Comparison of ENCODE assay signal across 13 mouse cellular contexts in genomic region chr6:124329622-124330021, GRCm38 (mm10). TPM values are rescaled to one million over a fixed set of nuclear protein-coding genes. Genes with fewer than 3 reads are reported as not detected.
DNase-seq lines count a peak whose midpoint lies in the region; ATAC-seq and TF ChIP-seq lines count a peak whose summit lies in the region.
"Had no signal": no experiment of that assay in that cellular context is flagged by ENCODE, and none has a peak within 500 bp of the region (broad histone marks: within the 10 kb centered on the region; RNA-seq: fewer than 3 reads in every experiment).

No protein-coding gene starts in this region.

- 79% methylated on average over 7 of the region's 7 CpGs for WGBS in heart, adult 2 months
- 84% methylated on average over 7 of the region's 7 CpGs for WGBS in heart, embryonic 12.5 days
- 93% methylated on average over 7 of the region's 7 CpGs for WGBS in spleen, adult 2 months

- no peaks in the 10 kb centered on the region for H3K9me3 ChIP-seq in heart, embryonic 12.5 days (replicated peaks)
- H3K9me3 ChIP-seq: liver, embryonic 13.5 days had no signal

- no peaks in the 10 kb centered on the region for H3K27me3 ChIP-seq in heart, adult 2 months (ENCODE audit: control insufficient read depth, insufficient read depth, low read length)
- H3K27me3 ChIP-seq in heart, embryonic 12.5 days (replicated peaks), result no peaks in the 10 kb centered on the region
- no peaks in the 10 kb centered on the region for H3K27me3 ChIP-seq in spleen, adult 2 months (ENCODE audit: control insufficient read depth, insufficient read depth, low read length)
- H3K27me3 ChIP-seq: liver, embryonic 13.5 days had no signal

- no peaks in the 10 kb centered on the region for H3K36me3 ChIP-seq in heart, adult 2 months (ENCODE audit: control insufficient read depth, insufficient read depth, low read length)
- no peaks in the 10 kb centered on the region for H3K36me3 ChIP-seq in heart, embryonic 12.5 days
- no peaks in the 10 kb centered on the region for H3K36me3 ChIP-seq in spleen, adult 2 months (ENCODE audit: control insufficient read depth, insufficient read depth, low read length)
- H3K36me3 ChIP-seq: liver, embryonic 13.5 days had no signal

- H3K79me2 ChIP-seq in heart, adult 2 months (replicated peaks; ENCODE audit: control insufficient read depth, insufficient read depth, low read length), result no peaks in the 10 kb centered on the region

- no peak overlapping the region for H3K27ac ChIP-seq in heart, adult 2 months
- no peak overlapping the region for H3K27ac ChIP-seq in heart, embryonic 12.5 days (ENCODE audit: poor library complexity, severe bottlenecking)
- H3K27ac ChIP-seq in spleen, adult 2 months (ENCODE audit: insufficient read depth, low read length), result no peak overlapping the region
- H3K27ac ChIP-seq: liver, embryonic 13.5 days had no signal

- intact Hi-C loops in heart, adult 2 months (cut with DNase I), result loop anchor here (5.0 kb wide), 1 partner anchor 48 kb away; no protein-coding TSS in a partner anchor

- H3K4me2 ChIP-seq in heart, embryonic 12.5 days, result no peak overlapping the region
- H3K4me2 ChIP-seq: liver, embryonic 13.5 days had no signal

- no peaks in the 10 kb centered on the region for H3K4me1 ChIP-seq in heart, adult 2 months (ENCODE audit: control insufficient read depth, insufficient read depth, low read length)
- H3K4me1 ChIP-seq in heart, embryonic 12.5 days (replicated peaks), result no peaks in the 10 kb centered on the region
- no peaks in the 10 kb centered on the region for H3K4me1 ChIP-seq in spleen, adult 2 months (ENCODE audit: control insufficient read depth, insufficient read depth, insufficient read length)
- H3K4me1 ChIP-seq: liver, embryonic 13.5 days had no signal

- no peak for DNase-seq in heart, adult 2 months
- DNase-seq in spleen, adult 2 months (ENCODE audit: low read depth in 1 of 2, low spot score in 2 of 2), result no peak
- no peak for DNase-seq in spleen, postnatal 4 days (ENCODE audit: low spot score in 2 of 2)
- peak; percentile 5 for DNase-seq in c-Kit-positive CD71-positive TER-119-negative erythroid progenitor cells, embryonic 14.5 days (ENCODE audit: low read depth)
- DNase-seq in thymus, postnatal 4 days, result peak; percentile 19
- no peak for DNase-seq in urinary bladder, postnatal 4 days (ENCODE audit: low spot score in 2 of 2)
- DNase-seq in right cerebral cortex, postnatal 4 days, result no peak
- DNase-seq: cerebellum, adult 8-10 months; heart, adult 18-20 months; kidney, postnatal 25 days; liver, embryonic 13.5 days had no signal

- TF ChIP-seq CTCF in heart, adult 2 months (IDR thresholded peaks at IDR 0.05), result peak; percentile 53
- peak; percentile 11; the same call in 1 of the 2 replicates for TF ChIP-seq CTCF in spleen, adult 2 months (IDR thresholded peaks at IDR 0.05; ENCODE audit: extremely low read depth, insufficient read depth, insufficient read length, insufficient replicate concordance)

- TF ChIP-seq EP300 in heart, adult 2 months (IDR thresholded peaks at IDR 0.05; ENCODE audit: insufficient read depth, low read depth, low read length), result no peak

- ATAC-seq in heart, embryonic 12.5 days (ENCODE audit: insufficient number of reproducible peaks, low FRiP score), result no peak

- H3K9ac ChIP-seq in heart, adult 2 months (ENCODE audit: low read depth, low read length), result no peak overlapping the region
- H3K9ac ChIP-seq in heart, embryonic 12.5 days, result no peak overlapping the region
- H3K9ac ChIP-seq: liver, embryonic 13.5 days had no signal

- H3K4me3 ChIP-seq in heart, adult 2 months, result no peak overlapping the region
- no peak overlapping the region for H3K4me3 ChIP-seq in heart, embryonic 12.5 days
- no peak overlapping the region for H3K4me3 ChIP-seq in spleen, adult 2 months (ENCODE audit: extremely low read depth, insufficient read depth, insufficient read length)
- H3K4me3 ChIP-seq: liver, embryonic 13.5 days; myocyte had no signal

- no peak for TF ChIP-seq POLR2A in heart, adult 2 months (IDR thresholded peaks at IDR 0.05; ENCODE audit: insufficient read depth, low read depth, low read length)
- TF ChIP-seq POLR2A in spleen, adult 2 months (IDR thresholded peaks at IDR 0.05; ENCODE audit: low read depth, low read length), result no peak

RNA-seq across cellular contexts. Expression of gene Cd163, which starts 25.2 kb away (rescaled TPM):
- total RNA-seq in heart, adult 2 months (2021), result 10 to 100 TPM; 15.7 to 16.3 TPM
- polyA plus RNA-seq in heart, adult 2 months (2012; rRNA removed), result 2.7 and 4.3 TPM in 2 replicates
- not detected in 2 replicates for polyA plus RNA-seq in heart, embryonic 12.5 days (2016; fragmentation: Nextera tagmentation; extraction: Ambion mirVana)
- 1.7 and 2.3 TPM in 2 replicates for polyA plus RNA-seq in spleen, adult 2 months (2012; rRNA removed)

Comparison
In these comparisons a context has a peak if more than half of its experiments do, and no peak if none do; other contexts are left out.
1. DNase-seq: peak in c-Kit-positive CD71-positive TER-119-negative erythroid progenitor cells, embryonic 14.5 days (single experiment) and thymus, postnatal 4 days (single experiment); none in heart, adult 2 months (0 of 2), spleen, adult 2 months (0 of 2), spleen, postnatal 4 days (0 of 2), urinary bladder, postnatal 4 days (0 of 2) and right cerebral cortex, postnatal 4 days (single experiment).